Mouse (Mus musculus) lung, adult 2 months (tissue): Measurements from ENCODE around the gene Magi2. TPM values are rescaled to one million over a fixed set of nuclear protein-coding genes. Genes with fewer than 3 reads are reported as not detected.
"Not testable (repeated sequence)": the region's sequence is repeated elsewhere in the genome, so short reads cannot be mapped to it uniquely, and the experiment has no call there.

ENCODE experiments used
- DNase-seq: peaks from one replicate; pipeline ENCODE4 v3.0.0; 2022
- H3K4me1 ChIP-seq: fragments of 200-500 bp; 2 replicates; pipeline ENCODE4 v1.6.1; 2011; ENCODE audit warnings: low read length; ENCODE audit not compliant: control insufficient read depth, insufficient read depth
- H3K4me3 ChIP-seq: fragments of 200-500 bp; replicated peaks from 2 replicates; pipeline ENCODE3; 2011; ENCODE audit warnings: low read depth, mild to moderate bottlenecking, control low read depth, low read length; ENCODE audit errors: extremely low read depth
- CTCF ChIP-seq: fragments of 200-500 bp; IDR thresholded peaks from 2 replicates; pipeline ENCODE4 v1.5.1; 2011; ENCODE audit warnings: mild to moderate bottlenecking, low read length, control low read depth; ENCODE audit not compliant: insufficient read depth
- POLR2A ChIP-seq: fragments of 200-500 bp; IDR thresholded peaks from 2 replicates; pipeline ENCODE4 v1.6.1; 2011; ENCODE audit warnings: low read depth, mild to moderate bottlenecking, control low read depth, low read length, borderline replicate concordance; ENCODE audit errors: extremely low read depth
- WGBS: fragments of 180-500 bp; shearing (Covaris S2); methylation state at CpG from one replicate; pipeline ENCODE4 v1.1.7; 2018; 5-methylcytosine and 5-hydroxymethylcytosine counted together
- polyA plus RNA-seq: library from polyadenylated mRNA; depleted of rRNA; stranded (reverse); fragments of >200 nt; gene quantifications from 2 replicates; pipeline ENCODE4 v1.2.3, GENCODE M21; 2012

Gene Magi2
- polyA plus RNA-seq, 1 experiment, result 2.7 TPM

GRCm38 (mm10) chr5:19546424-19546823, 319.6 kb downstream of the Magi2 start:
- no peak for DNase-seq
- Histone ChIP-seq H3K4me3 (no peak overlapping the region), H3K4me1 (no peaks in the 10 kb centered on the region)
- 57% methylated on average over 4 of the region's 4 CpGs for WGBS
- TF ChIP-seq CTCF (no peak), POLR2A (no peak)

GRCm38 (mm10) chr5:19546900-19547299, 320.1 kb downstream of the Magi2 start:
- 57% methylated on average over 2 of the region's 2 CpGs for WGBS
- TF ChIP-seq POLR2A, result no peak
- no peak for TF ChIP-seq CTCF
- Histone ChIP-seq H3K4me1 (no peaks in the 10 kb centered on the region), H3K4me3 (no peak overlapping the region)
- no peak for DNase-seq

- no peak for TF ChIP-seq CTCF
- TF ChIP-seq POLR2A, result no peak
- H3K4me3 ChIP-seq, result no peak overlapping the region
- WGBS, result 68% methylated on average over 3 of the region's 3 CpGs
- DNase-seq, result no peak
- H3K4me1 ChIP-seq, result no peaks in the 10 kb centered on the region
These were observed 326.7 kb downstream of the Magi2 start for GRCm38 (mm10) chr5:19553510-19553909.

- no peaks in the 10 kb centered on the region for H3K4me1 ChIP-seq
- no peak overlapping the region for H3K4me3 ChIP-seq
- no peak for TF ChIP-seq CTCF
- no peak for TF ChIP-seq POLR2A
- no peak for DNase-seq
- 70% methylated on average over 3 of the region's 3 CpGs for WGBS
These were observed 338.8 kb downstream of the Magi2 start for GRCm38 (mm10) chr5:19565636-19566035.

- H3K4me1 ChIP-seq, DNase-seq, H3K4me3 ChIP-seq: not testable (repeated sequence)
- 62% methylated on average over 1 of the region's 1 CpGs for WGBS
These were observed 339.3 kb downstream of the Magi2 start for GRCm38 (mm10) chr5:19566136-19566535.

GRCm38 (mm10) chr5:19607700-19608099, 380.9 kb downstream of the Magi2 start:
- 69% methylated on average over 5 of the region's 5 CpGs for WGBS
- no peaks in the 10 kb centered on the region for H3K4me1 ChIP-seq
- DNase-seq, result no peak
- H3K4me3 ChIP-seq, result no peak overlapping the region
- TF ChIP-seq POLR2A (no peak), CTCF (no peak)

GRCm38 (mm10) chr5:19611788-19612187, 385.0 kb downstream of the Magi2 start:
- Histone ChIP-seq H3K4me3 (no peak overlapping the region), H3K4me1 (no peaks in the 10 kb centered on the region)
- 90% methylated on average over 1 of the region's 1 CpGs for WGBS
- TF ChIP-seq POLR2A, result no peak
- no peak for TF ChIP-seq CTCF
- no peak for DNase-seq

- Histone ChIP-seq H3K4me3 (no peak overlapping the region), H3K4me1 (no peaks in the 10 kb centered on the region)
- 82% methylated on average over 5 of the region's 5 CpGs for WGBS
- no peak for TF ChIP-seq CTCF
- TF ChIP-seq POLR2A, result no peak
- DNase-seq, result no peak
These were observed 394.8 kb downstream of the Magi2 start for GRCm38 (mm10) chr5:19621678-19622077.

GRCm38 (mm10) chr5:19633976-19634375, 407.1 kb downstream of the Magi2 start:
- H3K4me1 ChIP-seq, result no peaks in the 10 kb centered on the region
- WGBS, result 84% methylated on average over 1 of the region's 1 CpGs
- DNase-seq, result no peak
- TF ChIP-seq POLR2A, result no peak
- TF ChIP-seq CTCF, result no peak
- H3K4me3 ChIP-seq, result no peak overlapping the region

- H3K4me3 ChIP-seq, result no peak overlapping the region
- no peak for DNase-seq
- no peak for TF ChIP-seq POLR2A
- no peak for TF ChIP-seq CTCF
- no peaks in the 10 kb centered on the region for H3K4me1 ChIP-seq
- 38% methylated on average over 2 of the region's 2 CpGs for WGBS
These were observed 411.0 kb downstream of the Magi2 start for GRCm38 (mm10) chr5:19637789-19638188.

GRCm38 (mm10) chr5:19655986-19656385, 429.1 kb downstream of the Magi2 start:
- no peaks in the 10 kb centered on the region for H3K4me1 ChIP-seq
- WGBS, result 48% methylated on average over 1 of the region's 1 CpGs
- no peak for TF ChIP-seq CTCF
- no peak for TF ChIP-seq POLR2A

More at GRCm38 (mm10) chr5:19655986-19656385, 429.1 kb downstream of the Magi2 start:
- H3K4me3 ChIP-seq, result no peak overlapping the region
- DNase-seq, result no peak
